ENCODE assay signal across 10 mouse cellular contexts in genomic region chr17:46081657-46082056, GRCm38 (mm10). TPM values are rescaled to one million over a fixed set of nuclear protein-coding genes. Genes with fewer than 3 reads are reported as not detected.
DNase-seq lines count a peak whose midpoint lies in the region; ATAC-seq lines count a peak whose summit lies in the region.
"Had no signal": no experiment of that assay in that cellular context is flagged by ENCODE, and none has a peak within 500 bp of the region (broad histone marks: within the 10 kb centered on the region; RNA-seq: fewer than 3 reads in every experiment).

No protein-coding gene starts in this region.

- peak overlapping the region; percentile 54; the same call in 1 of the 2 replicates for H3K27ac ChIP-seq in forebrain, embryonic 10.5 days
- no peak overlapping the region for H3K27ac ChIP-seq in forebrain, embryonic 16.5 days (ENCODE audit: low read length)
- 0 out of 2 replicates have a peak overlapping the region, but pooled peaks have one; percentile 2 for H3K27ac ChIP-seq in limb, embryonic 12.5 days

- peaks cover 3% of the 10 kb centered on the region; the same call in 1 of the 2 replicates for H3K9me3 ChIP-seq in forebrain, embryonic 10.5 days
- no peaks in the 10 kb centered on the region for H3K9me3 ChIP-seq in forebrain, embryonic 16.5 days (ENCODE audit: control insufficient read depth, low read length)
- H3K9me3 ChIP-seq in limb, embryonic 12.5 days = 0 out of 2 replicates have a peak, but pooled peaks cover 6% of the 10 kb centered on the region

- no peak for ATAC-seq in forebrain, embryonic 16.5 days
- ATAC-seq in limb, embryonic 12.5 days (ENCODE audit: insufficient number of reproducible peaks, insufficient read depth, low FRiP score, low TSS enrichment, low read depth) = no peak
- no peak for ATAC-seq in CD4-positive, CD25-positive, alpha-beta regulatory T cell, adult 4 months
- ATAC-seq: forebrain, postnatal 0 days; hindbrain, embryonic 16.5 days had no signal

- peaks cover 45% of the 10 kb centered on the region for H3K4me1 ChIP-seq in forebrain, embryonic 10.5 days
- peaks cover 16% of the 10 kb centered on the region for H3K4me1 ChIP-seq in forebrain, embryonic 16.5 days (replicated peaks; ENCODE audit: control insufficient read depth, insufficient read depth, low read length)
- H3K4me1 ChIP-seq in limb, embryonic 12.5 days (replicated peaks) = peaks cover 43% of the 10 kb centered on the region

- no peak for DNase-seq in forebrain, embryonic 10.5 days (ENCODE audit: extremely low spot score, low spot score)
- DNase-seq in NIH3T3 (ENCODE audit: low read depth) = peak; percentile 33
- peak; percentile 77 to 82 for DNase-seq in heart, adult 18-20 months
- no peak for DNase-seq in embryo, embryonic 10 days (ENCODE audit: low spot score)
- no peak for DNase-seq in ovary, adult 18-20 months (ENCODE audit: low spot score)
- DNase-seq: forebrain, postnatal 0 days had no signal

- H3K36me3 ChIP-seq in forebrain, embryonic 10.5 days (replicated peaks) = no peaks in the 10 kb centered on the region
- no peaks in the 10 kb centered on the region for H3K36me3 ChIP-seq in forebrain, embryonic 16.5 days (ENCODE audit: control insufficient read depth, insufficient read depth)
- no peaks in the 10 kb centered on the region for H3K36me3 ChIP-seq in limb, embryonic 12.5 days

- 59% methylated on average over 7 of the region's 7 CpGs for WGBS in forebrain, embryonic 10.5 days
- WGBS in forebrain, embryonic 16.5 days = 74% methylated on average over 6 of the region's 7 CpGs
- WGBS in limb, embryonic 12.5 days = 69% methylated on average over 7 of the region's 7 CpGs

- H3K4me3 ChIP-seq in forebrain, embryonic 10.5 days = no peak overlapping the region
- H3K4me3 ChIP-seq in forebrain, embryonic 16.5 days (replicated peaks; ENCODE audit: low read length) = no peak overlapping the region
- H3K4me3 ChIP-seq in limb, embryonic 12.5 days (replicated peaks) = no peak overlapping the region

- no peaks in the 10 kb centered on the region for H3K27me3 ChIP-seq in forebrain, embryonic 10.5 days (ENCODE audit: poor library complexity, severe bottlenecking)
- no peaks in the 10 kb centered on the region for H3K27me3 ChIP-seq in forebrain, embryonic 16.5 days (replicated peaks; ENCODE audit: control insufficient read depth, insufficient read depth, low read length)
- no peaks in the 10 kb centered on the region for H3K27me3 ChIP-seq in limb, embryonic 12.5 days

- H3K9ac ChIP-seq in forebrain, embryonic 16.5 days (replicated peaks; ENCODE audit: low read depth, low read length) = no peak overlapping the region
- no peak overlapping the region for H3K9ac ChIP-seq in limb, embryonic 12.5 days (replicated peaks)
- H3K9ac ChIP-seq: forebrain, postnatal 0 days had no signal

- no peak overlapping the region for H3K4me2 ChIP-seq in forebrain, embryonic 16.5 days (ENCODE audit: low read length)
- H3K4me2 ChIP-seq in limb, embryonic 12.5 days = no peak overlapping the region

RNA-seq across cellular contexts. Expression of gene Mrps18a, which starts 29.1 kb away (rescaled TPM):
- polyA plus RNA-seq in forebrain, embryonic 10.5 days (2016; fragmentation: Nextera tagmentation; extraction: Ambion mirVana) = 152 and 154 TPM in 2 replicates
- polyA plus RNA-seq in forebrain, embryonic 16.5 days (2015; fragmentation: Nextera tagmentation; extraction: Ambion mirVana) = 125 and 137 TPM in 2 replicates
- total RNA-seq in heart, adult 18-20 months (2021) = 100 to 1,000 TPM; 143 to 145 TPM
- polyA plus RNA-seq in limb, embryonic 12.5 days (2016; fragmentation: Nextera tagmentation; extraction: Ambion mirVana) = 143 and 144 TPM in 2 replicates
- 100 to 1,000 TPM; 112 to 139 TPM for polyA plus RNA-seq in CD4-positive, CD25-positive, alpha-beta regulatory T cell, adult 4 months (2017; shearing (Covaris generic))

RNA-seq across cellular contexts. Expression of gene Vegfa, which starts 49.5 kb away (rescaled TPM):
- 2.4 and 2.5 TPM in 2 replicates for polyA plus RNA-seq in forebrain, embryonic 10.5 days (2016; fragmentation: Nextera tagmentation; extraction: Ambion mirVana)
- polyA plus RNA-seq in forebrain, embryonic 16.5 days (2015; fragmentation: Nextera tagmentation; extraction: Ambion mirVana) = 2.5 and 3.3 TPM in 2 replicates
- 100 to 1,000 TPM; 233 to 240 TPM for total RNA-seq in heart, adult 18-20 months (2021)
- 6.2 TPM in 2 replicates for polyA plus RNA-seq in limb, embryonic 12.5 days (2016; fragmentation: Nextera tagmentation; extraction: Ambion mirVana)
- not detected for polyA plus RNA-seq in CD4-positive, CD25-positive, alpha-beta regulatory T cell, adult 4 months (2017; shearing (Covaris generic))

Comparison
In these comparisons a context has a peak if more than half of its experiments do, and no peak if none do; other contexts are left out.
1. DNase-seq: peak in NIH3T3 (single experiment) and heart, adult 18-20 months (2 of 2); none in forebrain, embryonic 10.5 days (single experiment), embryo, embryonic 10 days (single experiment) and ovary, adult 18-20 months (single experiment).